Mouse (Mus musculus) CD4-positive, CD25-positive, alpha-beta regulatory T cell, adult 4 months (primary cell): ENCODE measurements around the gene Alox12. TPM values are rescaled to one million over a fixed set of nuclear protein-coding genes. Genes with fewer than 3 reads are reported as not detected.

Experiments used
- ATAC-seq: one replicate; pipeline ENCODE4 v1.8.0; 2017
- polyA plus RNA-seq, 2 experiments: library from polyadenylated mRNA; unstranded; fragments of 100-300 nt; shearing (Covaris generic); gene quantifications; one replicate each; pipeline ENCODE4 v1.2.1; 2017

Alox12 gene
- polyA plus RNA-seq, 2 experiments from 2014 or later = 0.31 TPM; not detected in 1

GRCm38 (mm10) chr11:70220731-70221602 is 34.2 kb downstream of the Alox12 start, which contains the start of gene Slc16a13:
Gene Slc16a13, minus strand, starts transcription at chr11:70221064.
- ATAC-seq = peak; percentile 94

DNA sequence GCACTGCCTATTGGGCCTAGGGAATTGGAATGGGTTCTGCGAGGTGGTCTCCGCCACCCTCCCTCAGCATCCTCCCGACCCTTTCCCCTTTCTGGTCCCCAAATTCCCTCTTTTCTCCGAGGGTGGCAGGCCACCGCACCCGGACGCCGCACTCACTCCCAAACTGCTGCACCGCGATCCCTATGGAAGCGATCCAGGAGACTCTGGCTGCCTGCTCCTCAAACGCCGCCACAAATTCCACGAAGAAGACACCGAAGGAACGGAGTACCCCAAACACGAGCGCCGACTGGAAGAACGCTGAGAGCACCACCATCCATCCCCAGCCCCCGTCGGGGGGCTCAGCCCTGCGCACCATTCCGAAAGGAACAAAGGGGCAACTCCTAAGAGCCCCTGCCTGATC is 34.8 kb downstream of the Alox12 start:
- no peak for ATAC-seq

DNA sequence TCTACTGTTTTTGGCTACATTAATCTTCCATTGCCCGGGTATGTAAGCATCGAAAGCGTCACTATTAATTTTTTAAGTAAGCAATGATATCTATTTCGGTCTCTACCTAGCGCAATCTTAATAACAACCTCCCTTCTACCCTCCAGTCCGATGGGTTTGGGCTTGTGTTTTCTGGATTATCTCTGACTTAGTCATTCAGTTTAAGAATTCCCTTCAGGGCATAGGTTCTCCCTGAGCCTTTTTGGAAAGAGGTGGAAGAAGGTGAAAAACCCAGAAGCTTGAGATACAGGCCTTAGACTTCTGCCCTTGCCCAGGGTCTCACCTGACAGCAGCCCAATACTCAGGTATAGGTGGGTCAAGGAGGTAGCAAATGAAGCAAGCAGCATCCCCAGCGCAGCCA is 35.3 kb downstream of the Alox12 start:
- ATAC-seq = no peak

GRCm38 (mm10) chr11:70218741-70219470 is 36.2 kb downstream of the Alox12 start:
- no peak for ATAC-seq

GRCm38 (mm10) chr11:70218039-70218438 is 37.1 kb downstream of the Alox12 start:
- no peak for ATAC-seq

- no peak for ATAC-seq
These were observed 39.0 kb downstream of the Alox12 start for GRCm38 (mm10) chr11:70216103-70216502.

DNA sequence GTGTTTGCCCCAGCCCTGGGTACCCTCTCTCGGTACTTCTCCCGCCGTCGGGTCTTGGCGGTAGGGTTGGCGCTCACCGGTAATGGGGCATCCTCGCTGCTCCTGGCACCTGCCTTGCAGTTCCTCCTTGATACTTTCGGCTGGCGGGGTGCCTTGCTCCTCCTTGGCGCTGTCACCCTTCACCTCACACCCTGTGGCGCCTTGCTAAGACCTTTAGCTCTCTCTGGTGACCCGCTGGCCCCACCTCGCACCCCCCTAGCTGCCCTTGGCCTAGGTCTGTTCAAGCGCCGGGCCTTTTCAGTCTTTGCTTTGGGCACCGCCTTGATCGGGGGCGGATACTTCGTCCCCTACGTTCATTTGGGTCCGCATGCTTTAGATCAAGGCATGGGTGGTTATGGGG is 39.9 kb downstream of the Alox12 start:
- no peak for ATAC-seq

GRCm38 (mm10) chr11:70214856-70215209 is 40.3 kb downstream of the Alox12 start:
- ATAC-seq = no peak

DNA sequence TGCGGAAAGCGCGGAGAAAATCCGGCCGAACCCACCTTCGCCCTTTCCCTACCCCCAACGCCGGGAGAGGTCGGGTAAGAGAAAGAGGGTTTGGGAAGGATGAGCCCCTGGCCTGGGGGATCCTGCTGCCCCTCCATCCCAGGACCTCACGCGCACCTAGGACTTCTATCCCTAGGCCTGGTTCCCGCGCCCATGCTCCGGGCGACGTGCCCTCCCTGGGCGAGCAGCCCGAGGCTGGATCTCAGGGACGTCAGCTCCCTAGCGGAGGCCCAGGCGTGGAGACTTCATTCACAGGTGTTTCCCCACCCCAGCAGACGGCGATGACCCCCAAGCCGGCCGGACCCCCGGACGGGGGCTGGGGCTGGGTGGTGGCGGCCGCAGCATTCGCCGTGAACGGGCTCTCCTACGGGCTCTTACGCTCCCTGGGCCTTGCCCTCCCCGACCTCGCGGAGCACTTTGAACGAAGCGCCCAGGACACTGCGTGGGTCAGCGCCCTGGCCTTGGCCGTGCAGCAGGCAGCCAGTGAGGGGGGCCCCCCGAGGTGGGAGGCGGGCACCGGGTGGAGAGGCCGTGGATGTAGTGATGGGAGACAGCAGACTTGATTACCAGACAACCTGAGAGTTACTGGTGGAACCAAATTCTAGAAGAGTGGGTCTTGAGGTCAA is 40.8 kb downstream of the Alox12 start:
- ATAC-seq = no peak

DNA sequence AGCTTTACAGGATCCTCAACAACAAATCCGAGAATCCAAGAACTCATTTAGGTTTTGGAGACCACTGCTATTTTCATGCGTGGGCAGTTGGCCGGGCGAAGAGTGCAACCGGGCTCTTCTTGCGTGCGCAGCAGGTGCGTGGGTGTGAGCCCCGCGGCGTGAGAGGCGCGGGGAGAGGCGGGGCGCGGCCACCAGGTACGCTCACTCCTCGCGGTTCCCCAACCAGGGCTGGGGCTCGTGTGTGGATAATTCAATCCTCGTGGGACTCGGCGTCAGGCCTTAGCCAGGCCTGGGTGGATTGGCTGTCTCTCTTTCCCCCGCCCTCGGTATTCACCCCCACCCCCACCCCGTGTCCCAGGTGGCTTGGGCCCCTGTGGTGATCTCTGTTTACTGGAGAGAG is 41.4 kb downstream of the Alox12 start:
- ATAC-seq = no peak

- peak; percentile 63 for ATAC-seq
These were observed 42.3 kb downstream of the Alox12 start for GRCm38 (mm10) chr11:70212896-70213295.

- ATAC-seq = no peak
These were observed 42.7 kb downstream of the Alox12 start, which contains the start of gene Slc16a11 for GRCm38 (mm10) chr11:70212423-70212822. Gene Slc16a11, plus strand, starts transcription at chr11:70212752.

- ATAC-seq = no peak
These were observed 43.2 kb downstream of the Alox12 start for GRCm38 (mm10) chr11:70211972-70212371.

DNA sequence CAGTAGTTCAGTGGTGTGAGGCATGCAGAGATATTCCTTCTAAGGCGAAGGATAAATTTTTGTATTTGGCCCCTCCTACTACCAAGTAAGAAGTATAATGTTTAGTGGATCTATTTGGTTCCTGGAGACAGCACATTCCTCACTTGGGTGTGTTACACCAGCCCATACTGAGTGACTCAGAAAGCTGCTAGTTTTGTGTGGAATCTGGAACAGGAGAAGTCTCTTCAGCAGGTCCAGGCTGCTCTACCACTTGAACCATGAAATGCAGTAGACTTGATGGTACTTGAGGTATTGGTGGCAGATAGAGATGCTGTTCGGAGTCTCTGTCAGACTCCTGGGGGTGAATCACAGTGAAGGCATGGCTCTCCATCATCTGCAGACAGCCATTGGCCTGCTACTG is 44.5 kb downstream of the Alox12 start:
- ATAC-seq = no peak

- no peak for ATAC-seq
These were observed 46.3 kb downstream of the Alox12 start for GRCm38 (mm10) chr11:70208778-70209388.

DNA sequence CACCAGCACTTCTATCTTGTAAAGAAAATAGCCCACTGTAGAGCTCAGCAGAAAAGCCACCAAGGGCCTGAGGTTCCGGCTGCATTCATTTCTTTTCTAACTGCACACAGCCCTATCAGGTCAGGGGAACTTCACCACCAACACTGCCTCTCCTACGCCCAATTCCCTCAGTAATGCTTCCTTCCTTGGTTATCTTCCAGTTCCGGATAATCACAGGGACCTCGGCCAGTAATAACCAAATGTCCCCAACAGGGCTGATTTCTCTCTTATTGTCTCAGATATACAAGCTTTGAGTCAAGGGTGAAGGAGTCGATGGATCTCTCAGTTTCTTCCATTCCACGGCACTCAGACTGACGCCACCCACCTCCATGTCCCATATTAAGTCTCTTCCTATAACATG is 47.9 kb downstream of the Alox12 start:
- no peak for ATAC-seq

GRCm38 (mm10) chr11:70206801-70207200 is 48.4 kb downstream of the Alox12 start:
- ATAC-seq = no peak

GRCm38 (mm10) chr11:70201691-70202090 is 53.5 kb downstream of the Alox12 start:
- no peak for ATAC-seq

GRCm38 (mm10) chr11:70200036-70200608 is 55.0 kb downstream of the Alox12 start:
- ATAC-seq = no peak

GRCm38 (mm10) chr11:70199107-70199506 is 56.0 kb downstream of the Alox12 start:
- no peak for ATAC-seq

GRCm38 (mm10) chr11:70198332-70198731 is 56.8 kb downstream of the Alox12 start:
- ATAC-seq = no peak
